Mouse (Mus musculus) retina, postnatal 1 day (tissue): Measurements from ENCODE around the gene Gzmd.
"Not testable (repeated sequence)": the region's sequence is repeated elsewhere in the genome, so short reads cannot be mapped to it uniquely, and the experiment has no call there.

Experiments used
- DNase-seq: peaks from one replicate; pipeline ENCODE4 v3.0.0-alpha.2; 2012

The Gzmd gene

DNA sequence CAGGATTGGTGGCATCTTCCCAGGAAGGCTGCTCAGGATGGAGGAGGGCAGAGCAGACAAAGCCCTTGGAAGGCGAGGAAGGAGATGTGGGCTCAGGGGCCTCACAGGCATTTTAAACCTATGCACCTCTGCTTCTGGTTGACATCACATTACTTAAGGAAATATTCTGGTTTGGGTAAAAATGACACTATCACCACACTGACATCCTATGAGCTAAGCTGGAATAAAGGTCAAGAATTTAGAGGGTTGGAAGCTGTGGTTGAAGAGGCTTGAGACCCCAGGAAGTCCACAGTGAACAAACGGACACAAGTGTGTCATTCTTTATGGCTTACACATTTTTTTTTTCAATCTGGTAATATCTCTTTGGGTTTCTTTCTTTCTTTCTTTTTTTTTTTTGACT is at the start of gene Gzmd:
Gene Gzmd (minus strand): TSS at position 101 of the 400 bp plus-strand sequence.
- DNase-seq: not testable (repeated sequence)

DNA sequence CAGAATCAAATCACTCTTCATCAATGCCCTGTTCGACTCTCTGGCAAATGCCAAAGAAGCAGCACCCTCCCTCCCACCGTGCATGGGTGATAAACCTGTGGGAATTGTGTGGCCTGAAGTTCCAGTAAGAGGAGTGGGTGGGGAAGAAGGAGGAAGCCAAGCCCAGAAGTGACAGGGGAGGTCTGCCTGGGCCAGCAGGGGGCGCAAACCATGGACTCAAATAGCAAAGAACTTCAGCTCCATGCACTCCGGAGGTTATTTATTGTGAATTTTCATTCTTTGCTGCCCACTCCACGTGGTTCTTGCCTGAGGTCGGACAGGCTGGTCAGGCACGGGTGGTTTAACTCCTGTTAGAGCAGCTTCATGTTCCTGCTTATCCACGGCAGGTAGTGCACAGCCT is 45.2 kb upstream of the Gzmd start:
- DNase-seq: peak; percentile 62

DNA sequence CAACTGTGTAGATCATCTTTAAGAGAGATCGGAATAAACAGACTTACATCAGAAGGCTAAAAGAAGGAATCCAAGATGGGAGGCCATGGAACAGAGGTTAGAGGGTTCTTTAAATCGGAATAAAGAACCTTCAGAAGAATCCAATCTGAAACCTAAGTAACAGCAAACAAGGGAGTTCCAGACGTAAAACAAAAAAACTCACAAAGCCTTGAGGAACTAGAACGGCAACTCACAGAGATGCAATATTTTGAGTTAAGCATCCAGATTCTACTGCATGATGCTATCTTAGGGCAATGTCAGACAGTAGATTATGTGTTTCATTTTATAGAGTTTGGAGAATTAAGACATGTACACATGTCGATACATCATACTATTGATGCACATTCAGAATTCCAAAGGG is 42.1 kb upstream of the Gzmd start, which contains the start of gene Gzmn:
Gene Gzmn (minus strand): TSS at position 101 of the 400 bp plus-strand sequence.
- DNase-seq: no peak

DNA sequence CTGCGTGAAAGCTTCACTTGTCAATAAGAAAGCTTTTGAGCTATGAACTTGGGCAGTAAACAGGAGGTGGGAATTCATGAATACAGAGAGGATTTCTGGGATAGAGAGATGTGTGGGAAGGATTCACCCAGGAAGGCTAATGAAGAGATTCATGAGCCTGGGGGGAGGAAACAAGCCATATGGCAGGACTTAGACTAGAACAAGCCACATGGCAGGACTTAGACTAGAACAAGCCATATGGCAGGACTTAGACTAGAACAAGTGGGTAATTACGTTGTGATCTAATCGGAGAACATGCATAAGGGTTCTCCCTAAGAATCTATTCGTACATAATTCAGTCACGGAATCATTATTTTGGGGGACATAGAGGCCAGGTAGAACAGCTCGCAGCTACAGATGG is 41.0 kb upstream of the Gzmd start:
- DNase-seq: no peak

DNA sequence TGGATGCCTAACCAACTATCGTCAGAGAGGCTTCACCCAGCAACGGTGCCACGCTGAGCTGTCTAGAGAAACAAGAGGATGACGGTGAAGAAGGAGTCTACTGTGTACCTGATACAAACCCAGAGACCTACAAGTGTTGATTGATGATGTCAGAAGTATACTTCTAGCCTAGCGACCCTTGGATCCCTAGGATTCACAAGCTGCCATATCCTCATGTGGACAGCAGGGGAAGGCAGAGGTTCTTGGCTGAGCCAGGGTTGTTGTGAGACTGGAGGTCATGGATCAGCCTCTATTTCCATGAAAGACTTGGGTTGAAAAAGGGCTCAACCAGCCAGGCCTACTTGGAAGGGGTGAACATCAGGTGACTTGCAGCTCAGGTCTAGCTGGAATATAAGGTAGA is 40.3 kb upstream of the Gzmd start:
- DNase-seq: no peak

DNA sequence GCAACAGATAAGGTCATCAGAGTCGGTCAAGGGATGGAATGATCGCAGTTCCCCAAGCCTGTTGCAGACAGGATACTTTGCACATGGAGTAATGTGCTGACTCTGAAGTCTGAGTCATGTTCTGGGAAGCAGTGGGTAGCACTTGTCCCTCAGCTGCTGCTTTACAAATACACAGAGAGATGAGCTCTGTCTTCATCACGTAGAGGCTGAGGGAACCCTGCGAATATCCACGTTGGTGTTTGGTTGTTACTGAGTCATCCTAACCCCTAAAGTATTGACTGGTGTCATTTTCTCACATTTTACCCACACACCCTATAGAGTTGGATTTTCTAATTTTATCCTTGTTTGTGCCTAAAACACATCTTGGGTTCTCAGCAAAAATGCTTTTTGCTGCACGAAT is 35.6 kb upstream of the Gzmd start:
- DNase-seq: no peak

DNA sequence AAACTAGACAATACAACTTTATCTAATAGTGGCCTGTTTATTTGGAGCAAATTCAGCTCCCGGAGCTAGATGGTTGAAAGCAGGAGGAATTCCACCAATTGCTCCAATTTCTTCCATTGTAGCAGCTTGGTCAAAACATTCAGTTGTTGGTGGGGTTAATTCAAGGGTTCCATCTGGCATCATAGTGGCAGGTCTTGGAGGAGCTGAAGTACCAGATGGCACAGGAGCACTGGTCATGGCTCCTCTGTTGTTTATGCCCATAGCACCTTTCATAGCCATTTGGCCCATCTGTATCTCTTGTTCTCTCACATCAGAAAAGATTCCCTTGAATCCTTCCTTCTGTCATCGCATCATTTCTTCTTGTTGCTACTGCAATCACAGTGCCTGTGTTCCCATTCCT is 29.7 kb upstream of the Gzmd start:
- DNase-seq: no peak

DNA sequence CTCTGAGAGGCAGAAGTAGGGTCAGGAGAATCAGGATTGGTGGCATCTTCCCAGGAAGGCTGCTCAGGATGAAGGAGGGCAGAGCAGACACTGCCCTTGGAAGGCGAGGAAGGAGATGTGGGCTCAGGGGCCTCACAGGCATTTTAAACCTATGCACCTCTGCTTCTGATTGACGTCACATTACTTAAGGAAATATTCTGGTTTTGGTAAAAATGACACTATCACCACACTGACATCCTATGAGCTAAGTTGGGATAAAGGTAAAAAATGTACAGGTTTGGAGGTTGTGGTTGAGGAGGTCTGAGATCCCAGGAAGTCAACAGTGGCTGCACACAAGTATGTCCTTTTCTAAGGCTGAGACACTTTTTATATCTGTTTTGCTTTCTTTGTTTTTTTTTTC is 27.1 kb upstream of the Gzmd start, which contains the start of gene Gzmg:
Gene Gzmg (minus strand): TSS at position 101 of the 400 bp plus-strand sequence.
- not testable (repeated sequence) for DNase-seq

DNA sequence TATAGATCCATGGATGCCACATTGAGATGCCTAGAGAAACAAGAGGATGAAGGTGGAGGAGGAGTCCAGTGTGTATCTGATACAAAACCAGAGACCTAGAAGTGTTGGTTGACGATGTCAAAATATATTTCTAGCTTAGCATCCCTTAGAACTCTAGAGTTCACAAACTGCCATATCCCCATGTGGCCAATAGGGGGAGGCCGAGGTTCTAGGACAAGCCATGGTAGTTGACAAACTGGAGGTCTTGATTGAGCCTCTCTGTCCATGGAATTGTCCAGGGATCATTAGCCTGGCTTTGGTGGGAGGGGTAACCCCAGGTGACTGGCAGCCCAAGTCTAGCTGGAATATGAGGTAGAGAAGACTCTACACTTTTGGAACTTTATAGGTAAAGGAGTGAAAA is 22.9 kb upstream of the Gzmd start:
- DNase-seq: no peak

DNA sequence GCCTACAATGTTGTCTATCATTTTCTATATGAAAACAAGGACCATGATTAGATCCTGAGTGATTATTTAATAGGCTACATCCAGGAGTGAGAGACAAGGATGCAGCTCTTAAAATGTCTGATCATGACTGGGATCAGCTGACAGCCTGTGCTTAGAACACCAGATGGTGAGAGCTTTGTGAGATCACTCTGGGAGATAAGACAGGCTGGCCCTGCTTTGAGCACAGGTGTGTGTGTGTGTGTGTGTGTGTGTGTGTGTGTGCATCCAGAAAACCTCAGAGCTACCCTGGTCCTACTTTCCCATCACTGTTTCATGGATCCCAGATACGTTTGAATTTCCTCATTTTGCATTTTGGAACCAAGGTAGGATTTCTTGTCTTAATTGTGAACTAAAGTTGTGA is 1.3 kb upstream of the Gzmd start:
- peak; percentile 17 for DNase-seq

DNA sequence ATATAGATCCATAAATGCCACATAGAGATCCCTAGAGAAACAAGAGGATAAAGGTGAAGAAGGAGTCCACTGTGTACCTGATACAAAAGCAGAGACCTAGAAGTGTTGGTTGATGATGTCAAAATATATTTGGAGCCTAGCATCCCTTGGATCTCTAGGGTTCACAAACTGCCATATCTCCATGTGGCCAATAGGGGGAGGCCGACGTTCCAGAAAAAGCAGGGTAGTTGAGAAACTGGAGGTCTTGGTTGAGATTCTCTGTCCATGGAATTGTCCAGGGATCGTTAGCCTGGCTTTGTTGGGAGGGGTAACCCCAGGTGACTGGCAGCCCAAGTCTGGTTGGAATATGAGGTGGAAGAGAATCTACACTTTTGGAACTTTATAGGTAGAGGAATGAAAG is 4.1 kb downstream of the Gzmd start:
- no peak for DNase-seq

DNA sequence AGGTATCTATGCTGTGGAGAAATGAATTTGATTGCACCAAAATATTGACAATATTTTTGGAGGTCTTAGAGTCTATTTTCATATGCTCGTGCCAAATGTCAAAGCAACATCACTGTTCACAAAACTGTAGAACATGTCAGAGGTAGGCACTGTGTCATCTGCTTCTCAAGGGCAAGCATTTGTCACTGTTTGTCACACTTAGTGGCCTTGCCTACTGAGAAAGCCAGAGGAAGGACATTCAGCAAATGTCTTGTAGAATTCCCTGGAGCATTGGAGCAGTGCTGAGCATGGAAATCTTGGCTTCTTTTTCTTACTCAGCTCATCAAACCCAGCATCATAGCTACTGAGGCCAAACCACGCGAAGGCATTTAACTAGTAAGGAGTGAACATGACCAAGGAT is 8.9 kb downstream of the Gzmd start:
- no peak for DNase-seq

DNA sequence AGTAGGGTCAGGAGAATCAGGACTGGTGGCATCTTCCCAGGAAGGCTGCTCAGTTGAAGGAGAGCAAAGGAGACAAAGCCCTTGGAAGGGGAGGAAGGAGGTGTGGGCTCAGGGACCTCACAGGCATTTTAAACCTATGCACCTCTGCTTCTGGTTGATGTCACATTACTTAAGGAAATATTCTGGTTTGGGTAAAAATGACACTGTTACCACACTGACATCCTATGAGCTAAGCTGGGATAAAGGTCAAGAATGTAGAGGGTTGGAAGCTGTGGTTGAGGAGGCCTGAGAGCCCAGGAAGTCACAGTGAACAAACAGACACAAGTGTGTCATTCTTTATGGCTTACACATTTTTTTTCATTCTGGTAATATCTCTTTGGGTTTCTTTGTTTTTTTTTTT is 11.9 kb downstream of the Gzmd start, which contains the start of gene Gzme:
Gene Gzme (minus strand): TSS at position 101 of the 400 bp plus-strand sequence.
- DNase-seq: no peak

DNA sequence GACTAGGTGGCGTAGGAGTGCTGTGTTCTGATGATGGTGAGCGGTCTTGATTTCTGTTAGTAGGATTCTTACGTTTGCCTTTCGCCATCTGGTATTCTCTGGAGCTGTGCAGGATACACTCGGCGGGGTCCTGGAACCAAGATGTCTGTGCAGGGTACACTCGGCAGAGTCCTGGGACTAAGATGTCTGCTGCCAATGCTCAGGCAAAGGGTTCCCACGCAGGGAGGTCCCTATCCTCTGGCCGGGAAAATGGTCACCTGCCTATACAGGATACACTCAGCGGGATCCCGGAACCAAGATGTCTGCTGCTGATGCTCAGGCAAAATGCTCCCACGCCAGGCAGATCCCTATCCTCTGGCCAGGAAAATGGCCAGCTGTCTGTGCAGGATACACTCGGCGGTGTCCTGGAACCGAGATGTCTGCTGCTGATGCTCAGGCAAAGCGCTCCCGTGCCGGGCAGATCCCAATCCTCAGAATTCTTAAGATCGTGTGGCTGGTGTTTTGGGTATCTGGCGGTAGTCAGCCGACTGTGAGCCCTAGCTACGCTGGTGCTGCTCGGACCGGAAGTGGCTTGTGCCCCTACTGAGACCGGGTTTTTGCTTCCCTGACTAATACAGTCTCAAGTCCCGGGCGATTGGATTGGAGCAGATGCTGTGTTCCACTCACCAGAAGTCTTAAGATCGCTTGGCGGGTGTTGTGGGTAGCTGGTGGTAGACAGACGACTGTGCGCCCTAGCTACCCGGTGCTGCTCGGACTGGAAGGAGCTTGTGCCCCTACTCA is 16.7 kb downstream of the Gzmd start:
- not testable (repeated sequence) for DNase-seq

DNA sequence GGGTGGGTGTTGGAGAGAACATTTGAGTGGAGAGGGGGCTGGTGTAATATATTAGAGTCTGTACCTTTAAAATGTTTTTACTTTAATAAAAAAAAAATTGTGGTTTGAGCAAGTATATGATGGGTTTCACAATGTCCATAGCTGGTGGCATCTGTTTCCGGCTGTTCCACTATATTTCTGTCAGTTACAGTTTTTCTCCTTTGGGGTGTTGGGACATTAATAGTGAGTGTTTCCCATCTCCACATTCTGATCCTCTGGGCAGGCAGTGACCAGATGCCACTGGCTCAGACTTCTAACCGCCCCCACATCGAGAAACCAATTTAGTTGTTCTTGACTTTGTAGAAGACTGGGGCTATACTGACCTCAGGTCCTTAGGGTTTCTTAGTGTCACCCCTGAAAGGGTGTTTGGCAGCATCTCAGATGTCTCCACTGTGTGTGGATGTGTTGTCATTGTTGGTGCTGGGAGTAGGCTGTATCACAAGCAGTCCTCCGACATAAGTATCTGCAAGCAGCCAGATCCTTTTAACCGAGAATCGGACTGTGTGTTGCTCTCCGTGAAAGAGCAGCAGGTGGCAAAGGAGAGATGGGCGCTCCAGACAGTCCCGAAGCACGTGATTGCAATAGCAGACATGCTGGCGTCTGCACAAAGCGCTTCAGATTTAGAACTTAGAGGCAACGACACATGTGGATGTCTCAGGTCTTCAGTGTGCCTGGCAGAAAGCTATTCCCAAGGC is 26.8 kb downstream of the Gzmd start:
- no peak for DNase-seq

DNA sequence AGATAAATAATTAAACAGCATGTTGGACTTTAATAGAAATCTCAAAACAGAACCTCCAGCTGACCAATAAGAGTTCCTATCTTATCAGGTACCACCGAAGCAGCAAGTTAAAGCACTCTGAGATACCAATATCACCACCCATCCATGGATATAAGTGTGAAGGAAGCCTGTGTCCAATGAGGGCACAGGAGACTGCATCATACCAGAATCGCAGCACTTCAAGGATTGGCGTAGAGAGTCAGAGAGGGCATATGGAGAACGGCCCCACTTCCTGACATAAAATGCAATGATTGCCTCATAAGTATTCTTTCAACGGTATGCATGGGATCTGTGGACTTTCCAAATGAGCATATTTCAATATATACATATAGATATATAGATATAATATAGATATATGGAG is 27.4 kb downstream of the Gzmd start:
- no peak for DNase-seq

DNA sequence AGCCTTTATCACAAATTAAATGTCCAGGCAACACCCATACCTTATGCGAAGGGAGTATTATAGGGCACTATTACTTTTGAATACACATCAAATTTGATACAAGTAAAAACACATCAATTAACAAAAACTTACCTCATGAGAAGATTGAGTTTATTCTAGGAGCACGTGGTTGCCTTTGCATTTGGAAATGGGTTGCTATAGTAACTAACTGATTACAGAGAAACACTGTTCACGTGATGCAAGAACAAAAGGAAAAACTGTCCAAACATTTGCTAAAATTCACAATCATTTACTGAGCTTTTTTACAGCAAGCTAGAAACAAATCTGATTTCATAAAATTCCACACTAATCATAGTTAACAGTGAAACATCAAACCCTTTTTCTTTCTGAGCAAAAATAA is 29.0 kb downstream of the Gzmd start:
- DNase-seq: no peak

DNA sequence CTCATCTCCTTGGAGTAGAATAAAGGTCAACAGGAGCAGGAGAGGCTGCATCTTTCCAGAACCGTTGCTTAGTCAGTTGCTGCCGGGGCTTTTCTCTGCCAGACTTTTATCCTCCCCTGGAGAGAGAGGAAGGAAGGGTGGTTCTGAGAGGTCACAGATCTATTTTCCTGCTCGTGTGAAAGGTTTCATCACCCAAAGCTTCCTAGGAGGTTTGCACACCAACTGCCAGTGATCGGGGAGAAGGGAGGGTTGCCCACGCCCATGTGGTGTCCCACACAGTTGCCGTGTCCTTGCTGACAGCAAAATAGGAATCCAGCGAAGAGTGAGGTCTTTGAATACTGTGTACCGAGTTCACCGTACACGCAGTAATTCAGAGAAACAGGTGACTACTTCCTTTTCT is 30.0 kb downstream of the Gzmd start, which contains the start of gene Ctsg:
Gene Ctsg (minus strand): TSS at position 189 of the 400 bp plus-strand sequence.
- no peak for DNase-seq

DNA sequence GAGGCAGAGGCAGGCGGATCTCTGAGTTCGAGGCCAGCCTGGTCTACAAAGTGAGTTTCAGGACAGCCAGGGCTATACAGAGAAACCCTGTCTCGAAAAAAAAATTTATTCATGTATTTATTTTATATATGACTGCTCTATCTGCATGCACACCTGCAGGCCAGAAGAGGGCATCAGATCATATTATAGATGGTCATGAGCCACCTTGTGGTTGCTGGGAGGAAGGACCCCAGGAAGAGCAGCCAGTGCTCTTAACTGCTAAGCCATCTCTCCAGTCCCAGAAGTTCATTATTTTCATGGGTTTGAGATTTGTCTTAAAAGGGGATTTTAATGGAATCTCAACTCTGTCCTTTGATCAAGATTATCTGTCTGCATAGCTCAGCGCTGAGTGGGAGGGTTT is 33.5 kb downstream of the Gzmd start:
- peak; percentile 17 for DNase-seq

DNA sequence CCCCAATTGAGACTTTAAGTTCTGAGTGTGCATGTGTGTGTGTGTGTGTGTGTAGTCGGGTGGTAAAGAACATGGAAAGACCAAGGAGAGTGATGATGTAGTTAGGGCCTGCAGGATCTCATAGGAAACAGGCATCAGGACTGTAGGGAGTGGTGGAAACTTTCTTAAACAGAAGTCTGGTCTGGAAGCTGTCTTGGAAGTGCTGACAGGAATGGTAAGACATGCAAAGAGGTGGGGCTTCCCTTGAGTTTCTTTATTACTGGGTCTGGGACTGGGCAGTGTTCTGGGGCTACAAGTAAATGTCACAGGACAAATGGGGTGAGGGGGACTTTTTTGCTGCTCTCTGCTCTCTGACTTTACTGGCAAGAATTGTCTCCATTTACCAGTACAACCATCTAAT is 34.8 kb downstream of the Gzmd start:
- no peak for DNase-seq

DNA sequence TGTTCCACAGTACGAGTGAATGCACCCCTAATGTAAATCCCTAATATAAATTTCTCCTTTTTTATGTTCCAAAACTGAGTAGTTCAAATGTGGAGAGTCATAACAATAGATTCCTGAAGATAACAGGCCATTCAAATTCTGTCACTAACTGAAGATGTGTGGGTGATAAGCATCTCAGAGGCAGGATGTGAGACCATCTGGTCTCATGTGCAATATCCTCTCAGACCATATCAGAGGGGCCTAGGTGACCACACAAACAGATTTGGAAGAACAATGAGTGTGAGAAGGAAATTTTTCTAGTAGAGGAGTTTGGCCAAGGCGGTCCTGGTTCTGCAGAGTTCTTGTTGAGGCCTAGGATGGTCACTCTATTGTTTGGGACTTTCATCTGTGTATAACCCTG is 39.1 kb downstream of the Gzmd start:
- DNase-seq: no peak

DNA sequence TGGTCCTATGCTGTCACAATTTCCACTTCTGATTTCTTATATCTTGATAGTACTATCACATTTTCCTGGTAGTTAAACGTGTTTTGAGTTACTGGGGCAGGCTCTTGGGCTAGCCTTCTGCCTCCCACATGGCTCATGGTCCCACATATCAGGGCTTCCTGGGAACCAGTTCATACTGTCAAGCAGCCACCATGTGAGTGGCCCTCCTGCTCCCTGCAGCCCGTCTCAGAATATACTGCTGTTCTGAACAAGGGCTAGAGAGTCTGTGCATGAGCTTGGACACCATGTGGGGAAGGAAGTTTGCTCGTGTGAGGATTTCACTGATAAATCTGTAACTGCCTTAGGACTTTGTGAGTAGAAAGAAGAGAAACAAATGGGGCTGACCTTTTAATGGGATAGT is 45.7 kb downstream of the Gzmd start:
- DNase-seq: no peak

DNA sequence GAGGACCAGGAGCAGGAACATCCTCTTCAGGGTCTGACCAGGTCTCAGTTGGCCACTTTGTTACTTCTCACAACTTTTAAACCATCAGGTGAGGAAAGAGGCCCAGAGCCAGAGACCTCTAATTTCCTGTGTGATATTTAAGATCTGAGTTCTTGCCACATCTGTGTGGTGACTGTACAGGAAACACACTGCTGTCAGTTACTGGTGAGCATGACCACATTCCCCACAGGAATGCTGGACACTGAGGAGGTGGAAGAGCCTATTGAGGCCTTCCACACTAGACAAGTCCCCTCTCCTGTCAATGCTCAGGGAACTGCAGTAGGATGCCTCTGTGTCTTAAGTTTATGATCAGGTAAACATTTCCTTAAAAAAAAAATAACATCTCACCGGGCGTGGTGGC is 47.2 kb downstream of the Gzmd start, which contains the start of gene Mcpt8:
Gene Mcpt8 (minus strand): TSS at position 107 of the 400 bp plus-strand sequence.
- no peak for DNase-seq

DNA sequence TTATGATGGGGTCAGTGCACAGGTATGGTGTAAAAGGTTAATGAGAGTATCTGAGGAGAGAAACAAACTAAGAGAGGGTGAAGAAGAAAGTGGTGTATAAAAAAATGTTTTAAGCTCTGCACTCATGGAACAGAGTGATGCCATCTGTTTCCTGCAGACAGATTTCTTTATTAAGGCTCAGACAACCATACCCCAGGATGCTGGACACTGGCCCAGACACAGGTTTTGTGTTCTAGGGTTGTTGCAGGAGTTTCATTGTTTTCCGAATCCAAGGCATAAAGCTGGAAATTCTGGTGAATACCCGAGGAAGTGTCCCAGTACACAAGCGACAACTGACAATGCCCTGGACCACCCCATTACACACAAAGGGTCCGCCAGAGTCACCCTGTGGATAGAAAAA is 50.4 kb downstream of the Gzmd start:
- DNase-seq: no peak
